Comparison of ENCODE assay signal across 15 mouse cellular contexts in genomic region chr7:74391451-74391873, GRCm38 (mm10).
DNase-seq lines count a peak whose midpoint lies in the region; ATAC-seq and TF ChIP-seq lines count a peak whose summit lies in the region.
"Had no signal": no experiment of that assay in that cellular context is flagged by ENCODE, and none has a peak within 500 bp of the region (broad histone marks: within the 10 kb centered on the region; RNA-seq: fewer than 3 reads in every experiment).

No protein-coding gene starts in this region.

- no peaks in the 10 kb centered on the region; the same call in 1 of the 2 replicates for H3K36me3 ChIP-seq in heart, adult 2 months (ENCODE audit: control insufficient read depth, insufficient read depth, low read length)
- H3K36me3 ChIP-seq in embryonic facial prominence, embryonic 10.5 days (replicated peaks): no peaks in the 10 kb centered on the region
- no peaks in the 10 kb centered on the region for H3K36me3 ChIP-seq in limb, embryonic 14.5 days (ENCODE audit: control insufficient read depth, insufficient read depth, low read length)
- H3K36me3 ChIP-seq in intestine, embryonic 15.5 days: no peaks in the 10 kb centered on the region
- H3K36me3 ChIP-seq: liver, embryonic 13.5 days; midbrain, embryonic 10.5 days had no signal

- no peak overlapping the region for H3K4me2 ChIP-seq in limb, embryonic 14.5 days (replicated peaks; ENCODE audit: low read depth, low read length, severe bottlenecking)
- H3K4me2 ChIP-seq in intestine, embryonic 15.5 days (replicated peaks): no peak overlapping the region
- H3K4me2 ChIP-seq: liver, embryonic 13.5 days had no signal

- peak in 1 of 2 experiments; percentile 36 for DNase-seq in heart, adult 2 months
- DNase-seq in heart, postnatal 36 days: no peak
- peak; percentile 19 for DNase-seq in embryonic facial prominence, embryonic 10.5 days (ENCODE audit: low spot score)
- DNase-seq in forelimb bud, embryonic 11.5 days (ENCODE audit: low read depth, low spot score): peak; percentile 66
- no peak for DNase-seq in limb, embryonic 14.5 days (ENCODE audit: low spot score)
- no peak for DNase-seq in left cerebral cortex, adult 2 months (ENCODE audit: extremely low spot score in 1 of 2, low spot score in 2 of 2)
- DNase-seq: cerebellum, adult 11 months; cerebellum, postnatal 25 days; layer of hippocampus, adult 9-11 months; liver, embryonic 13.5 days; lung, postnatal 14 days; right cerebral cortex, postnatal 14 days had no signal

- H3K4me3 ChIP-seq in heart, adult 2 months: no peak overlapping the region
- no peak overlapping the region for H3K4me3 ChIP-seq in embryonic facial prominence, embryonic 10.5 days
- no peak overlapping the region for H3K4me3 ChIP-seq in limb, embryonic 14.5 days (replicated peaks; ENCODE audit: low read length)
- H3K4me3 ChIP-seq in intestine, embryonic 15.5 days (replicated peaks): no peak overlapping the region
- no peak overlapping the region for H3K4me3 ChIP-seq in left cerebral cortex, adult 2 months
- H3K4me3 ChIP-seq: liver, embryonic 13.5 days; midbrain, embryonic 10.5 days had no signal

- H3K79me2 ChIP-seq in heart, adult 2 months (replicated peaks; ENCODE audit: control insufficient read depth, insufficient read depth, low read length): no peaks in the 10 kb centered on the region

- H3K4me1 ChIP-seq in heart, adult 2 months (ENCODE audit: control insufficient read depth, insufficient read depth, low read length): peaks cover 18% of the 10 kb centered on the region
- H3K4me1 ChIP-seq in embryonic facial prominence, embryonic 10.5 days: peaks cover 16% of the 10 kb centered on the region
- H3K4me1 ChIP-seq in limb, embryonic 14.5 days (ENCODE audit: control insufficient read depth, insufficient read depth, low read length): 0 out of 2 replicates have a peak, but pooled peaks cover under 1% of the 10 kb centered on the region
- no peaks in the 10 kb centered on the region for H3K4me1 ChIP-seq in intestine, embryonic 15.5 days (replicated peaks)
- H3K4me1 ChIP-seq: liver, embryonic 13.5 days had no signal

- peak; percentile 80 for ATAC-seq in limb, embryonic 14.5 days (ENCODE audit: low FRiP score, low read depth)
- ATAC-seq in intestine, embryonic 15.5 days: no peak
- ATAC-seq: forebrain, embryonic 16.5 days had no signal

- TF ChIP-seq POLR2A in heart, adult 2 months (IDR thresholded peaks at IDR 0.05; ENCODE audit: insufficient read depth, low read depth, low read length): no peak
- TF ChIP-seq POLR2A in limb, embryonic 14.5 days (IDR thresholded peaks at IDR 0.05; ENCODE audit: borderline replicate concordance, extremely low read depth, insufficient read depth, insufficient read length): no peak

- no peaks in the 10 kb centered on the region for H3K9me3 ChIP-seq in embryonic facial prominence, embryonic 10.5 days
- H3K9me3 ChIP-seq in limb, embryonic 14.5 days (ENCODE audit: control insufficient read depth, low read length): no peaks in the 10 kb centered on the region
- H3K9me3 ChIP-seq in intestine, embryonic 15.5 days: no peaks in the 10 kb centered on the region
- H3K9me3 ChIP-seq: liver, embryonic 13.5 days; midbrain, embryonic 10.5 days had no signal

- intact Hi-C loops in heart, adult 2 months (cut with DNase I): no loop called here
- intact Hi-C loops in heart, postnatal 36 days (cut with DNase I): no loop called here
- intact Hi-C loops in left cerebral cortex, adult 2 months (cut with DNase I): no loop called here

- peak overlapping the region; percentile 62 for H3K27ac ChIP-seq in heart, adult 2 months
- no peak overlapping the region for H3K27ac ChIP-seq in embryonic facial prominence, embryonic 10.5 days (replicated peaks)
- no peak overlapping the region for H3K27ac ChIP-seq in limb, embryonic 14.5 days (replicated peaks; ENCODE audit: low read depth, low read length)
- no peak overlapping the region for H3K27ac ChIP-seq in intestine, embryonic 15.5 days
- no peak overlapping the region for H3K27ac ChIP-seq in left cerebral cortex, adult 2 months
- H3K27ac ChIP-seq: liver, embryonic 13.5 days; midbrain, embryonic 10.5 days had no signal

- H3K27me3 ChIP-seq in heart, adult 2 months (ENCODE audit: control insufficient read depth, insufficient read depth, low read length): no peaks in the 10 kb centered on the region
- H3K27me3 ChIP-seq in embryonic facial prominence, embryonic 10.5 days (replicated peaks; ENCODE audit: low read depth, poor library complexity, severe bottlenecking): no peaks in the 10 kb centered on the region
- no peaks in the 10 kb centered on the region for H3K27me3 ChIP-seq in limb, embryonic 14.5 days (ENCODE audit: control insufficient read depth, insufficient read depth, low read length)
- no peaks in the 10 kb centered on the region for H3K27me3 ChIP-seq in intestine, embryonic 15.5 days (replicated peaks)
- H3K27me3 ChIP-seq: liver, embryonic 13.5 days had no signal

- 13% methylated on average over 5 of the region's 5 CpGs for WGBS in heart, adult 2 months
- WGBS in embryonic facial prominence, embryonic 10.5 days: 52% methylated on average over 5 of the region's 5 CpGs
- 15% methylated on average over 5 of the region's 5 CpGs for WGBS in limb, embryonic 14.5 days
- 70% methylated on average over 5 of the region's 5 CpGs for WGBS in intestine, embryonic 15.5 days

- TF ChIP-seq EP300 in heart, adult 2 months (IDR thresholded peaks at IDR 0.05; ENCODE audit: insufficient read depth, low read depth, low read length): 0 out of 2 replicates have a peak, but pooled peaks have one; percentile 31

- peak; percentile 12; the same call in 1 of the 2 replicates for TF ChIP-seq CTCF in heart, adult 2 months (IDR thresholded peaks at IDR 0.05)
- no peak for TF ChIP-seq CTCF in left cerebral cortex, adult 2 months (IDR thresholded peaks at IDR 0.05)

- 0 out of 2 replicates have a peak overlapping the region, but pooled peaks have one; percentile 39 for H3K9ac ChIP-seq in heart, adult 2 months (ENCODE audit: low read depth, low read length)
- no peak overlapping the region for H3K9ac ChIP-seq in limb, embryonic 14.5 days (ENCODE audit: low read depth, low read length, severe bottlenecking)
- H3K9ac ChIP-seq in intestine, embryonic 15.5 days: no peak overlapping the region
- H3K9ac ChIP-seq: liver, embryonic 13.5 days had no signal

Comparison
In these comparisons a context has a peak if more than half of its experiments do, and no peak if none do; other contexts are left out.
1. DNase-seq: peak in embryonic facial prominence, embryonic 10.5 days (single experiment) and forelimb bud, embryonic 11.5 days (single experiment); none in heart, postnatal 36 days (0 of 2), limb, embryonic 14.5 days (single experiment) and left cerebral cortex, adult 2 months (0 of 2).